Mouse (Mus musculus): ENCODE measurements around the gene Atg9a. TPM values are rescaled to one million over a fixed set of nuclear protein-coding genes. Genes with fewer than 3 reads are reported as not detected.

Gene Atg9a
- total and polyA plus RNA-seq, 2 experiments from 2014 or later: 28.5 to 99.6 TPM

GRCm38 (mm10) chr1:75160256-75160617, 31.8 kb downstream of the Atg9a start:
- 54% methylated on average over 4 of the region's 4 CpGs for WGBS
- Histone ChIP-seq H3K9ac (replicated peaks; ENCODE audit: low read depth, low read length) (no peak overlapping the region), H3K4me2 (ENCODE audit: low read depth, low read length) (no peak overlapping the region), H3K27me3 (ENCODE audit: control insufficient read depth, insufficient read depth, low read length) (no peaks in the 10 kb centered on the region), H3K36me3 (replicated peaks; ENCODE audit: control insufficient read depth, insufficient read depth, low read length) (no peaks in the 10 kb centered on the region), H3K9me3 (replicated peaks; ENCODE audit: control insufficient read depth, low read length) (no peaks in the 10 kb centered on the region), H3K4me1 (ENCODE audit: control insufficient read depth, insufficient read depth) (no peaks in the 10 kb centered on the region), H3K4me3 (ENCODE audit: low read depth, low read length) (no peak overlapping the region), H3K27ac (ENCODE audit: low read depth) (no peak overlapping the region)
- no peak for DNase-seq (ENCODE audit: low spot score)
- ATAC-seq (ENCODE audit: insufficient read depth, low read depth): no peak
- TF ChIP-seq CTCF (IDR thresholded peaks at IDR 0.05; ENCODE audit: low read depth) (no peak), EP300 (IDR thresholded peaks at IDR 0.05; ENCODE audit: low read depth) (no peak)

- Histone ChIP-seq H3K4me2 (ENCODE audit: low read depth, low read length) (no peak overlapping the region), H3K36me3 (replicated peaks; ENCODE audit: control insufficient read depth, insufficient read depth, low read length) (no peaks in the 10 kb centered on the region), H3K4me3 (ENCODE audit: low read depth, low read length) (no peak overlapping the region), H3K27ac (ENCODE audit: low read depth) (no peak overlapping the region), H3K9ac (replicated peaks; ENCODE audit: low read depth, low read length) (no peak overlapping the region), H3K9me3 (replicated peaks; ENCODE audit: control insufficient read depth, low read length) (no peaks in the 10 kb centered on the region), H3K27me3 (ENCODE audit: control insufficient read depth, insufficient read depth, low read length) (no peaks in the 10 kb centered on the region), H3K4me1 (ENCODE audit: control insufficient read depth, insufficient read depth) (no peaks in the 10 kb centered on the region)
- TF ChIP-seq CTCF (IDR thresholded peaks at IDR 0.05; ENCODE audit: low read depth) (no peak), EP300 (IDR thresholded peaks at IDR 0.05; ENCODE audit: low read depth) (no peak)
- 45% methylated on average over 5 of the region's 5 CpGs for WGBS
- DNase-seq (ENCODE audit: low spot score) (no peak), ATAC-seq (ENCODE audit: insufficient read depth, low read depth) (no peak)
Observed at GRCm38 (mm10) chr1:75159540-75160255, 32.3 kb downstream of the Atg9a start.

- TF ChIP-seq CTCF (IDR thresholded peaks at IDR 0.05; ENCODE audit: low read depth) (no peak), EP300 (IDR thresholded peaks at IDR 0.05; ENCODE audit: low read depth) (no peak)
- Histone ChIP-seq H3K36me3 (replicated peaks; ENCODE audit: control insufficient read depth, insufficient read depth, low read length) (no peaks in the 10 kb centered on the region), H3K9me3 (replicated peaks; ENCODE audit: control insufficient read depth, low read length) (no peaks in the 10 kb centered on the region), H3K4me3 (ENCODE audit: low read depth, low read length) (no peak overlapping the region), H3K27me3 (ENCODE audit: control insufficient read depth, insufficient read depth, low read length) (no peaks in the 10 kb centered on the region), H3K27ac (ENCODE audit: low read depth) (no peak overlapping the region), H3K9ac (replicated peaks; ENCODE audit: low read depth, low read length) (no peak overlapping the region), H3K4me1 (ENCODE audit: control insufficient read depth, insufficient read depth) (no peaks in the 10 kb centered on the region), H3K4me2 (ENCODE audit: low read depth, low read length) (no peak overlapping the region)
- ATAC-seq (ENCODE audit: insufficient read depth, low read depth): no peak
- DNase-seq (ENCODE audit: low spot score): no peak
Observed at GRCm38 (mm10) chr1:75158990-75159389, 33.0 kb downstream of the Atg9a start.

- Histone ChIP-seq H3K4me1 (ENCODE audit: control insufficient read depth, insufficient read depth) (no peaks in the 10 kb centered on the region), H3K27me3 (ENCODE audit: control insufficient read depth, insufficient read depth, low read length) (no peaks in the 10 kb centered on the region), H3K9ac (replicated peaks; ENCODE audit: low read depth, low read length) (no peak overlapping the region), H3K36me3 (replicated peaks; ENCODE audit: control insufficient read depth, insufficient read depth, low read length) (no peaks in the 10 kb centered on the region), H3K4me2 (ENCODE audit: low read depth, low read length) (no peak overlapping the region), H3K4me3 (ENCODE audit: low read depth, low read length) (no peak overlapping the region), H3K9me3 (replicated peaks; ENCODE audit: control insufficient read depth, low read length) (no peaks in the 10 kb centered on the region), H3K27ac (ENCODE audit: low read depth) (no peak overlapping the region)
- TF ChIP-seq CTCF (IDR thresholded peaks at IDR 0.05; ENCODE audit: low read depth): no peak
- no peak for TF ChIP-seq EP300 (IDR thresholded peaks at IDR 0.05; ENCODE audit: low read depth)
- DNase-seq (ENCODE audit: low spot score): no peak
- ATAC-seq (ENCODE audit: insufficient read depth, low read depth): no peak
- WGBS: 24% methylated on average over 3 of the region's 3 CpGs
Observed at GRCm38 (mm10) chr1:75155837-75156236, 36.2 kb downstream of the Atg9a start.

GRCm38 (mm10) chr1:75148727-75149126, 43.3 kb downstream of the Atg9a start:
- 85% methylated on average over 4 of the region's 4 CpGs for WGBS
- ATAC-seq (ENCODE audit: insufficient read depth, low read depth) (no peak), DNase-seq (ENCODE audit: low spot score) (no peak)
- no peaks in the 10 kb centered on the region for H3K27me3 ChIP-seq (ENCODE audit: control insufficient read depth, insufficient read depth, low read length)
- H3K4me3 ChIP-seq (ENCODE audit: low read depth, low read length): no peak overlapping the region
- no peaks in the 10 kb centered on the region for H3K9me3 ChIP-seq (replicated peaks; ENCODE audit: control insufficient read depth, low read length)
- no peaks in the 10 kb centered on the region for H3K4me1 ChIP-seq (ENCODE audit: control insufficient read depth, insufficient read depth)
- no peak overlapping the region for H3K27ac ChIP-seq (ENCODE audit: low read depth)
- peaks cover 53% of the 10 kb centered on the region for H3K36me3 ChIP-seq (replicated peaks; ENCODE audit: control insufficient read depth, insufficient read depth, low read length)
- no peak overlapping the region for H3K9ac ChIP-seq (replicated peaks; ENCODE audit: low read depth, low read length)
- TF ChIP-seq EP300 (IDR thresholded peaks at IDR 0.05; ENCODE audit: low read depth) (no peak), CTCF (IDR thresholded peaks at IDR 0.05; ENCODE audit: low read depth) (no peak)
- no peak overlapping the region for H3K4me2 ChIP-seq (ENCODE audit: low read depth, low read length)
